Mouse (Mus musculus): Measurements from ENCODE around the gene Rangap1. TPM values are rescaled to one million over a fixed set of nuclear protein-coding genes. Genes with fewer than 3 reads are reported as not detected.

Rangap1 gene
- polyA plus RNA-seq, 1 experiment from 2014 or later = 143 TPM

- ATAC-seq = no peak
- H3K9me3 ChIP-seq (ENCODE audit: control insufficient read depth, low read length) = no peaks in the 10 kb centered on the region
- no peak overlapping the region for H3K27ac ChIP-seq (ENCODE audit: low read length)
- H3K4me3 ChIP-seq (replicated peaks; ENCODE audit: low read length) = no peak overlapping the region
- no peak overlapping the region for H3K9ac ChIP-seq (replicated peaks; ENCODE audit: low read depth, low read length)
- H3K4me2 ChIP-seq (ENCODE audit: low read length) = no peak overlapping the region
- no peaks in the 10 kb centered on the region for H3K36me3 ChIP-seq (ENCODE audit: control insufficient read depth, insufficient read depth)
- WGBS = 91% methylated on average over 2 of the region's 2 CpGs
- H3K4me1 ChIP-seq (replicated peaks; ENCODE audit: control insufficient read depth, insufficient read depth, low read length) = peaks cover 9% of the 10 kb centered on the region
- no peaks in the 10 kb centered on the region for H3K27me3 ChIP-seq (replicated peaks; ENCODE audit: control insufficient read depth, insufficient read depth, low read length)
These were observed 83.6 kb downstream of the Rangap1 start for GRCm38 (mm10) chr15:81661701-81662100.

Other genes with a start within 250 kb of the Rangap1 start
- gene Ep300, start 160.2 kb downstream of the Rangap1 start, polyA plus RNA-seq (2015; fragmentation: Nextera tagmentation; extraction: Ambion mirVana) = 17.9 and 18.0 TPM in 2 replicates
- 30.8 and 32.7 TPM in 2 replicates for gene L3mbtl2, start 81.6 kb downstream of the Rangap1 start, polyA plus RNA-seq (2015; fragmentation: Nextera tagmentation; extraction: Ambion mirVana)
- 18.6 and 27.7 TPM in 2 replicates for gene Chadl, start 48.2 kb downstream of the Rangap1 start, polyA plus RNA-seq (2015; fragmentation: Nextera tagmentation; extraction: Ambion mirVana)
- 58.6 and 59.1 TPM in 2 replicates for gene Zc3h7b, start 473 bp downstream of the Rangap1 start, polyA plus RNA-seq (2015; fragmentation: Nextera tagmentation; extraction: Ambion mirVana)
- gene Tef, start 56.9 kb upstream of the Rangap1 start, polyA plus RNA-seq (2015; fragmentation: Nextera tagmentation; extraction: Ambion mirVana) = 32.7 and 33.3 TPM in 2 replicates
- 19.4 and 23.8 TPM in 2 replicates for gene Tob2, start 113.3 kb upstream of the Rangap1 start, polyA plus RNA-seq (2015; fragmentation: Nextera tagmentation; extraction: Ambion mirVana)
- gene Phf5a, start 126.4 kb upstream of the Rangap1 start, polyA plus RNA-seq (2015; fragmentation: Nextera tagmentation; extraction: Ambion mirVana) = 130 and 132 TPM in 2 replicates
- 259 and 260 TPM in 2 replicates for gene Aco2, start 126.8 kb upstream of the Rangap1 start, polyA plus RNA-seq (2015; fragmentation: Nextera tagmentation; extraction: Ambion mirVana)
- 93.8 and 103 TPM in 2 replicates for gene Polr3h, start 180.7 kb upstream of the Rangap1 start, polyA plus RNA-seq (2015; fragmentation: Nextera tagmentation; extraction: Ambion mirVana)
- 133 and 182 TPM in 2 replicates for gene Csdc2, start 191.2 kb upstream of the Rangap1 start, polyA plus RNA-seq (2015; fragmentation: Nextera tagmentation; extraction: Ambion mirVana)
- 89.9 and 100 TPM in 2 replicates for gene Pmm1, start 215.4 kb upstream of the Rangap1 start, polyA plus RNA-seq (2015; fragmentation: Nextera tagmentation; extraction: Ambion mirVana)
- gene 1700029P11Rik, start 235.0 kb upstream of the Rangap1 start, polyA plus RNA-seq (2015; fragmentation: Nextera tagmentation; extraction: Ambion mirVana) = not detected in 2 replicates
- 63.0 and 63.1 TPM in 2 replicates for gene Xrcc6, start 242.3 kb upstream of the Rangap1 start, polyA plus RNA-seq (2015; fragmentation: Nextera tagmentation; extraction: Ambion mirVana)

Measured in forebrain, embryonic 16.5 days (tissue).